Mouse (Mus musculus) thymus, adult 2 months (tissue): Measurements from ENCODE around the gene Ddo. TPM values are rescaled to one million over a fixed set of nuclear protein-coding genes. Genes with fewer than 3 reads are reported as not detected.

ENCODE experiments used
- DNase-seq: peaks from one replicate; pipeline ENCODE4 v3.0.0; 2021
- H3K27ac ChIP-seq: fragments of 200-500 bp; 2 replicates; pipeline ENCODE4 v1.5.1; 2012; ENCODE audit warnings: low read length, control low read depth; ENCODE audit not compliant: control insufficient read depth, insufficient read depth
- H3K27me3 ChIP-seq: fragments of 200-500 bp; 2 replicates; pipeline ENCODE4 v1.6.1; 2012; ENCODE audit warnings: mild to moderate bottlenecking, low read length, moderate library complexity, mixed read lengths; ENCODE audit not compliant: control insufficient read depth, insufficient read depth
- H3K36me3 ChIP-seq: fragments of 200-500 bp; 2 replicates; pipeline ENCODE4 v1.6.1; 2012; ENCODE audit warnings: mild to moderate bottlenecking, low read length, moderate library complexity; ENCODE audit not compliant: control insufficient read depth, insufficient read depth
- H3K4me1 ChIP-seq: fragments of 200-500 bp; replicated peaks from 2 replicates; pipeline ENCODE4 v1.6.1; 2012; ENCODE audit warnings: low read length; ENCODE audit not compliant: control insufficient read depth, insufficient read depth
- H3K4me3 ChIP-seq: fragments of 200-500 bp; 2 replicates; pipeline ENCODE4 v1.5.1; 2012; ENCODE audit warnings: mild to moderate bottlenecking, low read length, control low read depth, moderate library complexity; ENCODE audit not compliant: control insufficient read depth, insufficient read depth
- CTCF ChIP-seq: fragments of 200-500 bp; IDR thresholded peaks from 2 replicates; pipeline ENCODE4 v1.5.1; 2012; ENCODE audit warnings: mild to moderate bottlenecking, control low read depth, low read length, moderate library complexity, borderline replicate concordance; ENCODE audit not compliant: control insufficient read depth, poor library complexity, insufficient read depth; ENCODE audit errors: extremely low read depth
- POLR2A ChIP-seq: fragments of 200-500 bp; IDR thresholded peaks from 2 replicates; pipeline ENCODE4 v1.6.1; 2012; ENCODE audit warnings: mild to moderate bottlenecking, low read length, control low read depth, moderate library complexity; ENCODE audit not compliant: control insufficient read depth, poor library complexity, insufficient read depth; ENCODE audit errors: extremely low read depth
- WGBS: fragments of 180-500 bp; shearing (Covaris S2); methylation state at CpG from one replicate; pipeline ENCODE4 v1.1.7; 2018; 5-methylcytosine and 5-hydroxymethylcytosine counted together
- polyA plus RNA-seq: library from polyadenylated mRNA; depleted of rRNA; stranded (reverse); fragments of >200 nt; gene quantifications from 2 replicates; pipeline ENCODE4 v1.2.3, GENCODE M21; 2012

Ddo gene
- polyA plus RNA-seq, 1 experiment: 3.7 TPM

GRCm38 (mm10) chr10:40619760-40620159 is 10.1 kb upstream of the Ddo start:
- Histone ChIP-seq H3K27ac (no peak overlapping the region), H3K27me3 (no peaks in the 10 kb centered on the region), H3K4me3 (no peak overlapping the region), H3K36me3 (no peaks in the 10 kb centered on the region), H3K4me1 (no peaks in the 10 kb centered on the region)
- TF ChIP-seq POLR2A (no peak), CTCF (no peak)
- WGBS: 94% methylated on average over 1 of the region's 1 CpGs
- no peak for DNase-seq

- Histone ChIP-seq H3K36me3 (no peaks in the 10 kb centered on the region), H3K27me3 (no peaks in the 10 kb centered on the region)
Measured at GRCm38 (mm10) chr10:40629140-40629539, 671 bp upstream of the Ddo start.

GRCm38 (mm10) chr10:40630457-40630856 is 646 bp downstream of the Ddo start:
- 87% methylated on average over 5 of the region's 5 CpGs for WGBS
- Histone ChIP-seq H3K27ac (no peak overlapping the region), H3K36me3 (no peaks in the 10 kb centered on the region), H3K4me3 (no peak overlapping the region), H3K4me1 (no peaks in the 10 kb centered on the region), H3K27me3 (no peaks in the 10 kb centered on the region)
- no peak for DNase-seq
- TF ChIP-seq POLR2A (no peak), CTCF (no peak)

More at GRCm38 (mm10) chr10:40629140-40629539, 671 bp upstream of the Ddo start:
- H3K27ac ChIP-seq: no peak overlapping the region
- TF ChIP-seq POLR2A (no peak), CTCF (peak; percentile 70; the same call in 1 of the 2 replicates)
- H3K4me3 ChIP-seq: no peak overlapping the region
- WGBS: 93% methylated on average over 7 of the region's 7 CpGs
- H3K4me1 ChIP-seq: no peaks in the 10 kb centered on the region
- peak; percentile 71 for DNase-seq

- TF ChIP-seq CTCF (no peak), POLR2A (no peak)
- no peaks in the 10 kb centered on the region for H3K27me3 ChIP-seq
- no peaks in the 10 kb centered on the region for H3K4me1 ChIP-seq
- 87% methylated on average over 9 of the region's 9 CpGs for WGBS
- no peak overlapping the region for H3K27ac ChIP-seq
- DNase-seq: no peak
- no peaks in the 10 kb centered on the region for H3K36me3 ChIP-seq
- no peak overlapping the region for H3K4me3 ChIP-seq
Measured at GRCm38 (mm10) chr10:40630961-40631360, 1.1 kb downstream of the Ddo start.

GRCm38 (mm10) chr10:40632087-40632486 is 2.3 kb downstream of the Ddo start:
- Histone ChIP-seq H3K36me3 (no peaks in the 10 kb centered on the region), H3K4me3 (no peak overlapping the region), H3K27me3 (no peaks in the 10 kb centered on the region), H3K4me1 (no peaks in the 10 kb centered on the region), H3K27ac (no peak overlapping the region)
- WGBS: 97% methylated on average over 3 of the region's 3 CpGs
- no peak for DNase-seq
- TF ChIP-seq POLR2A: no peak
- no peak for TF ChIP-seq CTCF

GRCm38 (mm10) chr10:40637331-40637730 is 7.5 kb downstream of the Ddo start:
- no peaks in the 10 kb centered on the region for H3K36me3 ChIP-seq
- WGBS: 71% methylated on average over 10 of the region's 10 CpGs
- DNase-seq: no peak
- no peak overlapping the region for H3K27ac ChIP-seq
- H3K4me1 ChIP-seq: no peaks in the 10 kb centered on the region
- H3K27me3 ChIP-seq: no peaks in the 10 kb centered on the region
- TF ChIP-seq POLR2A: no peak
- TF ChIP-seq CTCF: no peak
- H3K4me3 ChIP-seq: no peak overlapping the region

GRCm38 (mm10) chr10:40638276-40638675 is 8.5 kb downstream of the Ddo start:
- Histone ChIP-seq H3K4me3 (no peak overlapping the region), H3K27ac (no peak overlapping the region), H3K27me3 (no peaks in the 10 kb centered on the region)

More at GRCm38 (mm10) chr10:40638276-40638675, 8.5 kb downstream of the Ddo start:
- 92% methylated on average over 7 of the region's 7 CpGs for WGBS
- no peaks in the 10 kb centered on the region for H3K4me1 ChIP-seq
- H3K36me3 ChIP-seq: no peaks in the 10 kb centered on the region
- no peak for TF ChIP-seq CTCF
- TF ChIP-seq POLR2A: no peak
- DNase-seq: no peak
